Mouse (Mus musculus): ENCODE data around the gene Ifnar2. TPM values are rescaled to one million over a fixed set of nuclear protein-coding genes. Genes with fewer than 3 reads are reported as not detected.

The Ifnar2 gene
- polyA plus RNA-seq, 1 experiment from 2014 or later = 59.4 TPM

DNA sequence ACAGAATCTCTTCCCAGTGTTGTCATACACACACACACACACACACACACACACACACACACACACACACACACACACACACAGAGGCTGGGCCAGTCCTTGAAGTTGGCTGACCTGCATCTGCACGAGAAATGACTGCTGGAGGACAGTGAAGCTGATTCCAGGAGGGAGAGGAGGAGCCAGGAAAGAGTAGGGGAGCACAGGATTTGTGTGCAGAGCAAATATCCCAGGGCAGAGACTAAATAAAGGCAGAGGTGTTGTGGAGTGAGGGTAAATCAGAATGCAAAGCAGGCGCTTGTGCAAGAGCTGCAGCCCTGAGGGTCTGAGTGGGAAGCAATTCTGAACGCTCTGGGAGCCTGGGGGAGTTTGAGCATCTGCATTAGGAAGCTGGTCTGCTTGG, 12.4 kb upstream of the Ifnar2 start:
- Histone ChIP-seq H3K4me1 (peaks cover 23% of the 10 kb centered on the region), H3K9ac (no peak overlapping the region), H3K4me3 (no peak overlapping the region), H3K9me3 (no peaks in the 10 kb centered on the region), H3K4me2 (no peak overlapping the region), H3K36me3 (no peaks in the 10 kb centered on the region), H3K27ac (no peak overlapping the region), H3K27me3 (0 out of 2 replicates have a peak, but pooled peaks cover 3% of the 10 kb centered on the region)
- ATAC-seq (ENCODE audit: insufficient number of reproducible peaks, low FRiP score, low TSS enrichment, low read depth) = no peak
- 57% methylated on average over 3 of the region's 3 CpGs for WGBS

DNA sequence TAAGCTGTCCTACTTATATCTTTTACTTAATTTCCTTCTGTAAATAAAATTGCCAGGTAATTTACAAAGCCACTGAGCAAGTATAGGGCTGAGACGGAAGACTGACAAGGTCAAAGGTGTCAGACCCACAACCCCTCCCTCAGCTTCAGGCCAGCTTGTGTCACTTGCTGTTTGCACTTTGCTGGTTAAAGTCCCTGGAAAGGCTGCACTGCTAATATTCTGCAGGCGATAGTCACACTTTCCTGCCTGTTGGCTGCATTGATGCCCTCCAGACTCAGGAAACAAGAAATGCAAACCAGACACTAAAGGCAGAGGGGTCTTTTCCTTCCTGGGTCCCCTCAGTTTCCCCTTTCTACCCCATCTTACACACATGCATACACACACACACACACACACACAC, 10.6 kb upstream of the Ifnar2 start:
- Histone ChIP-seq H3K4me1 (peaks cover 23% of the 10 kb centered on the region), H3K36me3 (no peaks in the 10 kb centered on the region), H3K27ac (0 out of 2 replicates have a peak overlapping the region, but pooled peaks have one; percentile 59), H3K4me2 (no peak overlapping the region), H3K4me3 (no peak overlapping the region), H3K9me3 (no peaks in the 10 kb centered on the region), H3K9ac (no peak overlapping the region), H3K27me3 (0 out of 2 replicates have a peak, but pooled peaks cover 3% of the 10 kb centered on the region)
- ATAC-seq (ENCODE audit: insufficient number of reproducible peaks, low FRiP score, low TSS enrichment, low read depth) = no peak
- 36% methylated on average over 2 of the region's 2 CpGs for WGBS

DNA sequence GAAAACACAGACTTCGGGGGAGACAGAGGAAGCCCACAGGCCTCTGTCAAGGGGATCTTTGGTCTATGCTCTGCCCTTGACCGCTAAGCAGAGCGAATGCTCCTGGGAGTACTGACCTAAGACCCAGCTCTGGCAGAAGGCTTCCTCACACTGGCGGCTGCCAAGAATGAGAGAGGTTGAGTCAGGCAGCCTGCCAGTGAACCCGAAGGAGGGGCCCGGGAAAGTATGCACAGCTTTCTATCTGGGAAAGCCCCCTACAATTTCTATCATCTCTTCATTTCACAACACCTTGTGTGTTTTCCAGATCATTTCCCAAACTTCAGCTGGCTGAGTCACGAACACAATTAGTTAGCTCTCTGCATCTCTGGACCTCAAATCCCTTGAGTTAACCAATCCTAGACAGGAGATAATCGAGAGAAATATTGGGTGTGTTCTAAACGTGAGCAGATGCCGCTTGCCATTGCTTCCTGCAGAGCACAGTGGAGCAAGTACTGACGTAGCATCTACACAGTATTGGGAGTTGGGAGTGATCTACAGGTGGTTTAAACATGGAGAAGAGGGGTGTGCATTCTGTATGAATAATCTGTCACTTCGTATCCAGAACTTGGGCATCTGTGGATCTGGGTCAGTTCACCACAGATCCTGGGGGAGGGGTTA, 9.8 kb upstream of the Ifnar2 start:
- no peak for ATAC-seq (ENCODE audit: insufficient number of reproducible peaks, low FRiP score, low TSS enrichment, low read depth)
- no peak overlapping the region for H3K4me3 ChIP-seq
- H3K9ac ChIP-seq = no peak overlapping the region
- peaks cover 23% of the 10 kb centered on the region for H3K4me1 ChIP-seq
- H3K27ac ChIP-seq = peak overlapping the region; percentile 59
- no peaks in the 10 kb centered on the region for H3K36me3 ChIP-seq
- H3K9me3 ChIP-seq = no peaks in the 10 kb centered on the region
- 0 out of 2 replicates have a peak, but pooled peaks cover 2% of the 10 kb centered on the region for H3K27me3 ChIP-seq
- H3K4me2 ChIP-seq = no peak overlapping the region
- WGBS = 42% methylated on average over 12 of the region's 12 CpGs

DNA sequence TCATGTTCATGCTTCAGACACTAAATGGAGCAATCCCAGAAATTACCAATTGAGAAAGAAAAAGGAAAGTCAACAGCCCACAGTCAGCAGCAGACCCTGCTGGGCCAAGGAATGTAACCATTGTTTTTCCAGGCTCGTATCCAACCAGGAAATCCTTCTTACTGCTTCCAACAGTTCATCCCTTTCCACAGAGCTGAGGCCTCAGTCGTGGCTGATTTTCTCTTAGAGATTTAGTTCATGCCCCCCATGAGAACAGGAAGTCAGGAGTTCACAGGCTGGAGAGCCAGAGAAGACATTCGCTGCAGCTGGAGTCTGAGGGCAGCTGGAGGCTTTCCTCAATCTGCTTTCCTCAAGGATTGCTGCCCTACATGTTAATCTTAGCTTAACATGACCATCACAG, 9.1 kb upstream of the Ifnar2 start:
- Histone ChIP-seq H3K36me3 (no peaks in the 10 kb centered on the region), H3K4me1 (peaks cover 23% of the 10 kb centered on the region), H3K4me3 (no peak overlapping the region), H3K9me3 (no peaks in the 10 kb centered on the region), H3K27me3 (no peaks in the 10 kb centered on the region), H3K9ac (no peak overlapping the region), H3K27ac (peak overlapping the region; percentile 59), H3K4me2 (no peak overlapping the region)
- 30% methylated on average over 3 of the region's 3 CpGs for WGBS
- peak; percentile 59 for ATAC-seq (ENCODE audit: insufficient number of reproducible peaks, low FRiP score, low TSS enrichment, low read depth)

DNA sequence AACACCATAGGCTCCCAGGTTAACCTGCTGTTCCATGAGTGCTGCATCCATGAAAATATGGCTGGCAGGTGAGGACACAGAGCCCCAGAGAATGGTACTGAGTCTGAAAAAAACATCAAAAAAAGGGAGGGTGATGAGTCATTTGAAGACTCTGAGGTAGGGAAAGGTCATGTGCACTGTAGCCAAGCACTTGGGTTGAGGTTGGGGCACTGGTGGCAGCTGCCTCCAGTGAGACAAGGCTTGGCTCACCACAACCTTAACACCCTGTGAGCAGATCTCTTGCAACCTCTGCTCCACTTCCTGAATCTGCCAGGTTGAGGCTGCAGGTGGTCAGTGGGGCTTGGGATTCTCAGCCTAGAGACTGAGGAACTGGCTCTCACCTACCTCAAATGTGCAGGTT, 6.0 kb upstream of the Ifnar2 start:
- Histone ChIP-seq H3K4me1 (peaks cover 19% of the 10 kb centered on the region), H3K9me3 (no peaks in the 10 kb centered on the region), H3K4me3 (no peak overlapping the region), H3K27me3 (no peaks in the 10 kb centered on the region), H3K36me3 (no peaks in the 10 kb centered on the region), H3K9ac (no peak overlapping the region), H3K27ac (peak overlapping the region; percentile 22), H3K4me2 (no peak overlapping the region)
- ATAC-seq (ENCODE audit: insufficient number of reproducible peaks, low FRiP score, low TSS enrichment, low read depth) = no peak

DNA sequence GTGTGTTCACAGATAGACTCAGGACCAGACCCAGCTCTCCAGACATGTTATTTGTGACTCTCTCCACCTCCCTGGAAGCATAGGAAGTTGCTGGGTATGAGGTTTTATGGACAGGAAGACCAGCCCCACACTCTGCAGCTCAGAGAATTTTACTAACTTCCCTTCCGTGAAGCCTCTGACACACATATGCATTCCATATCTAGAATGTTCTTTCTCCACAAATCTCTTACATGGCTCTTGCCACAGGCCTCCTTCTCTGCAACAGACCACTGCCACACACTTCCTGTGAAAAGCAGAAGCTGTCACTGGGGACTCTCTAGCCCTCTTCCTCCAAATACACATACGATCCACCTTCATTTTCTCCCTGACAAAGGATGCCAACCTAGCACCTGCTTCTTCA, 5.5 kb upstream of the Ifnar2 start:
- Histone ChIP-seq H3K4me1 (peaks cover 17% of the 10 kb centered on the region), H3K9me3 (no peaks in the 10 kb centered on the region), H3K4me3 (no peak overlapping the region), H3K4me2 (no peak overlapping the region), H3K27me3 (no peaks in the 10 kb centered on the region), H3K36me3 (no peaks in the 10 kb centered on the region), H3K9ac (no peak overlapping the region), H3K27ac (peak overlapping the region; percentile 22)
- 77% methylated on average over 2 of the region's 2 CpGs for WGBS
- ATAC-seq (ENCODE audit: insufficient number of reproducible peaks, low FRiP score, low TSS enrichment, low read depth) = no peak

DNA sequence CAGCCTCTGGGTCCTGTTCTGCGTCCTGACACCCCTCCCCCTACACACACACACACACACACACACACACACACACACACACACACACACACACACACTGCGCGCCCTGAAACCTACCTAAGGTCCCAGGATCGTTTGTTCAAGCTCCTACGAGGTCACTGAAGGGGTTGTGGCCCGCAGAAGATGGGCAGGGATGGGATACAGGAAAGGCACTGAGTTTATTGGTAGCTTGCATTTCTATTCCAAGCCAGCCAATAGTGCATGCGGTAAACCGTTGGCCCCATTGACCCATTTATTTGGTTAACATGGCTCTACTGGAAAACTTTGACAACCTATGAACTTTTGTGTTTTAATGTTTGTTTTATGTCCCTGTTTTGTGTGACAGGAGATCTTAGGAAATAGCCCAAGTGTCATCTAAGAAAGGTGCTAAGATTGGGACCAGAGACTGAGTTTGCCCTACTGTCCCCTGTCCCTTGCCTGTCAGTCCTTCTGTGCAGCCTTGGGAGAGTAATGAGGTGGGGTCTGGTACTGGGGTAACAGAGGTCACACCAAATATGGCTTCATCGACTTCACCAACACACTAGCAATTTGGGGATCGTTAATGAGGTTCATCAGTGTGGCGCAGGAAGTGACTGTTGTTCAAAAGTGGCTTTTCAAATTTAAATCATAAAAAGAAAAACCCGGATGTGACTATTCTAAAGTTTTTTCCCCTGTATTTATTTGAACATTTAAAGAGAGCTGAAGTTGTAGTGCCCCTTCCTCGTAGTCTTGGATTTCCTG, 1.1 kb downstream of the Ifnar2 start:
- Histone ChIP-seq H3K36me3 (no peaks in the 10 kb centered on the region), H3K4me2 (peak overlapping the region; percentile 66), H3K9ac (peak overlapping the region; percentile 67), H3K27me3 (no peaks in the 10 kb centered on the region), H3K4me1 (peaks cover 10% of the 10 kb centered on the region), H3K9me3 (no peaks in the 10 kb centered on the region), H3K4me3 (peak overlapping the region; percentile 76), H3K27ac (peak overlapping the region; percentile 93)
- no peak for ATAC-seq (ENCODE audit: insufficient number of reproducible peaks, low FRiP score, low TSS enrichment, low read depth)
- 35% methylated on average over 13 of the region's 13 CpGs for WGBS

DNA sequence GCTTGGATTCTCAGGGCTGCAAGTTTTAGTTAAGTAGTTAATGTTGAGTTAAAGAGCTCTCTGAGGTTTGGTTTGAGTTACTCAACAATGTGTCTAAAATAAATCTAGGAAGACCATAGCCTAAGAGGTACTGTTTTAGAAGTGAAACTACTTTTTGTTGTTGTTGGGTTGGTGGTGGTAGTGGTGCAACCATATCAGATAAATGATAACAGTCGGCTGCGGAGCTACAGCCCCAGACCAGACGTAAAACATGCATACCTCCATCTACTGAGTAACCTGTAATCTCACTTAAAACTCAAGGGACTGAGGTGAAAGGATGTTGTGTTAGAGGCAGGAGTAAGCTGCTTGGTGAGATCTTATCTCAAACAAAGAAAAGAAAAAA, 1.7 kb downstream of the Ifnar2 start:
- WGBS = 76% methylated on average over 3 of the region's 3 CpGs
- peaks cover 15% of the 10 kb centered on the region for H3K4me1 ChIP-seq
- H3K4me3 ChIP-seq = peak overlapping the region; percentile 76; the same call in 1 of the 2 replicates
- no peaks in the 10 kb centered on the region for H3K27me3 ChIP-seq
- H3K9me3 ChIP-seq = no peaks in the 10 kb centered on the region
- ATAC-seq (ENCODE audit: insufficient number of reproducible peaks, low FRiP score, low TSS enrichment, low read depth) = no peak
- no peak overlapping the region for H3K27ac ChIP-seq
- peak overlapping the region; percentile 66; the same call in 1 of the 2 replicates for H3K4me2 ChIP-seq
- no peaks in the 10 kb centered on the region for H3K36me3 ChIP-seq
- no peak overlapping the region for H3K9ac ChIP-seq

DNA sequence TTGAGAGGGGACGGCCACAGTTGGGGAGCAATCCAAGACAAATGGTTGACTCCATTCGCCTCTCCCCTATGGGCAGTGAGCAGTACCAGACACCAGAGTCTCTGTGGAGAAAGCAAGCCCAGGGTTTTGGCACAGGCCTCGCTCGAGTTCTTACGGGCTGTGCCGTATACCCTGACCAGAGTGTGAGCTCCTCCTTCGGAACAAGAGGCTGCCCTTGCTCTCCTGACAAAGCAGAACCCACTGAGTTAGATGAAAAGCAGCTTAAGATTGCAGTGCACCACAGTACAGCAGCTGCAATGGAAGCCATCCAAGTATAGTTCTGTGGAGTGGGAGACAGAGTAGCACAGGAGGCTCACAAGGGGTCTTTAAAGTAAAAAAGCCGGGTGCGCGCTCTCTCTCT, 4.1 kb downstream of the Ifnar2 start:
- no peak overlapping the region for H3K4me2 ChIP-seq
- peak overlapping the region; percentile 44; the same call in 1 of the 2 replicates for H3K27ac ChIP-seq
- 0 out of 2 replicates have a peak, but pooled peaks cover 1% of the 10 kb centered on the region for H3K36me3 ChIP-seq
- H3K4me1 ChIP-seq = peaks cover 15% of the 10 kb centered on the region
- 76% methylated on average over 10 of the region's 10 CpGs for WGBS
- no peak overlapping the region for H3K9ac ChIP-seq
- no peaks in the 10 kb centered on the region for H3K9me3 ChIP-seq
- H3K4me3 ChIP-seq = no peak overlapping the region
- no peaks in the 10 kb centered on the region for H3K27me3 ChIP-seq
- no peak for ATAC-seq (ENCODE audit: insufficient number of reproducible peaks, low FRiP score, low TSS enrichment, low read depth)

DNA sequence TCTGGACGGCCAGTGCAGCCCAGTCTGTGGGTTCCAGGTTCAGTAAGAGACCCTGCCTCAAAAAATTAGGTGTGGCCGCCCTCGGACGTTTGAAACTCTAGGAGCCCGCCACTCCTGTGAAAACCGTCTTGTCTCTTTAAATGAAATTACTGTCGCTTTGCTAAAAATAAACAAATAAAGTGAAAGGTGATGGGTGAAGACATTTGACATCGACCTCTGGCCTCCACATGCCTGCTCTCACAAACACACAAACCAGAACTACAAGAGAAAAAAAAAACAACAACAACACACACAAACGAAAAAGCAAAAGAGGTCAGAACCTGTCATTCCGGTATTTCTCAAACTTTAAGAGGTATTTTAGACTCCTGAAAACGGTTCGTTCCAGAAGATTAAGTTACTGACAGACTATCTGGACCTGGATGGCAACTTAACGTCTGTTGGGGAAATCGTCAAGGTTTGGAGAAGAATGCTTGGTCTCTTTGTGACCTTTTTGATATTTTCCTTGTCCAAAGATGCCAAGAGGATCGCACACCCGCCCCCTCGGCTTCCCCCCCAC, 5.9 kb downstream of the Ifnar2 start:
- Histone ChIP-seq H3K4me2 (no peak overlapping the region), H3K27ac (no peak overlapping the region; the same call in 1 of the 2 replicates), H3K9ac (no peak overlapping the region), H3K4me3 (no peak overlapping the region), H3K36me3 (0 out of 2 replicates have a peak, but pooled peaks cover 6% of the 10 kb centered on the region), H3K9me3 (no peaks in the 10 kb centered on the region), H3K27me3 (no peaks in the 10 kb centered on the region), H3K4me1 (peaks cover 11% of the 10 kb centered on the region)
- no peak for ATAC-seq (ENCODE audit: insufficient number of reproducible peaks, low FRiP score, low TSS enrichment, low read depth)
- 46% methylated on average over 17 of the region's 17 CpGs for WGBS

DNA sequence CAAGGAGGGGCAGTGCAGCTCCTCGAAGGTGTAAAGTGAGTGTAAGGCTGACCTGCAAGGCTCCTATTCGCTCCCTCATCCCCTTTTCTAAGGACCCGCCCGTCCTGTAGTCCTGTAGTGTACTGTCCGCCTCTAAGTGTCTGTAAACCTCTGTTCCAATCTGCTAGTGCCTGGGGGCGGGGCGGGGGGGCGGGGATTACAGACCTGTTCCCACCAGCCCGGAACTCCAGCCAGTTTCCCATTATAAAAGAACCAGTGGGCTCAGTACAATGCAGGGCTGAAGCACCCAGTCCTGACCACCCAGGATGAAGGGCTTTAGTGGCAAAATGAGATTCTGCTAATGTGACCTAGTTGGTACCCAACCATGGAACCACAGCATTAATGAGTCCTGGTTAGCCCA, 6.4 kb downstream of the Ifnar2 start:
- Histone ChIP-seq H3K4me3 (no peak overlapping the region), H3K4me1 (peaks cover 7% of the 10 kb centered on the region), H3K9me3 (no peaks in the 10 kb centered on the region), H3K36me3 (peaks cover 9% of the 10 kb centered on the region), H3K27me3 (no peaks in the 10 kb centered on the region), H3K27ac (peak overlapping the region; percentile 63), H3K9ac (no peak overlapping the region), H3K4me2 (no peak overlapping the region)
- 31% methylated on average over 9 of the region's 9 CpGs for WGBS
- peak; percentile 49; the same call in 1 of the 2 replicates for ATAC-seq (ENCODE audit: insufficient number of reproducible peaks, low FRiP score, low TSS enrichment, low read depth)

DNA sequence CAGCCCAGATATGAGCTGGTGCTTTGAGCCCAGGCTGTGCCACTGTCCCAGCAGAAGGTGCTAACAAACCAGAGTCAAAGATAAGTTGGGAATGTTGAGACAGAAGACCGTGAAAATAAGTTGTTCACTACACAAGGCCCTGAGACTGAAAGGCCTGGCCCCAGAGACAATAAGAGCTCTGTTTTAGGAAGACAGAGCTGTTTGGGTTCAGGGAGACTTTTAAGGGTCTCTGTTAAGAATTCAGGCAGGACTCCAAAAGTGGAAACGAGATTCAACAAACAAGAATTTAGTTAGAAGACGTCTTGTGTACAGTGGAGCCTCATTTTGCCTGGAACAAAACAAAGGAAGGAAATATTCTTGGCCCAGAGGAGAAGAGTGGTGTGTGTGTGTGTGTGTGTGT, 6.8 kb downstream of the Ifnar2 start:
- Histone ChIP-seq H3K4me2 (no peak overlapping the region), H3K9me3 (no peaks in the 10 kb centered on the region), H3K9ac (no peak overlapping the region), H3K27me3 (no peaks in the 10 kb centered on the region), H3K36me3 (peaks cover 13% of the 10 kb centered on the region), H3K4me1 (peaks cover 6% of the 10 kb centered on the region; the same call in 1 of the 2 replicates), H3K4me3 (no peak overlapping the region), H3K27ac (peak overlapping the region; percentile 63)
- 53% methylated on average over 3 of the region's 3 CpGs for WGBS
- no peak for ATAC-seq (ENCODE audit: insufficient number of reproducible peaks, low FRiP score, low TSS enrichment, low read depth)
